Mouse (Mus musculus): ENCODE measurements around the gene Cdc45. TPM values are rescaled to one million over a fixed set of nuclear protein-coding genes. Genes with fewer than 3 reads are reported as not detected.
A peak's percentile ranks its signal among the peaks of the same experiment; 100 is the strongest.

The Cdc45 gene
- polyA plus RNA-seq, 1 experiment from 2014 or later, result 48.7 TPM

- Histone ChIP-seq H3K9ac (no peak overlapping the region), H3K27ac (no peak overlapping the region), H3K4me1 (no peaks in the 10 kb centered on the region), H3K9me3 (replicated peaks) (no peaks in the 10 kb centered on the region), H3K36me3 (ENCODE audit: poor library complexity, severe bottlenecking) (peaks cover 95% of the 10 kb centered on the region), H3K4me3 (no peak overlapping the region), H3K4me2 (no peak overlapping the region), H3K27me3 (no peaks in the 10 kb centered on the region)
- ATAC-seq, result no peak
- 69% methylated on average over 4 of the region's 4 CpGs for WGBS
Observed at GRCm38 (mm10) chr16:18822925-18823324, 11.1 kb upstream of the Cdc45 start.

GRCm38 (mm10) chr16:18822356-18822755 is 10.6 kb upstream of the Cdc45 start:
- Histone ChIP-seq H3K27me3 (no peaks in the 10 kb centered on the region), H3K4me1 (no peaks in the 10 kb centered on the region), H3K9me3 (replicated peaks) (no peaks in the 10 kb centered on the region), H3K4me3 (no peak overlapping the region), H3K36me3 (ENCODE audit: poor library complexity, severe bottlenecking) (peaks cover 95% of the 10 kb centered on the region), H3K27ac (no peak overlapping the region), H3K9ac (no peak overlapping the region), H3K4me2 (no peak overlapping the region)
- 93% methylated on average over 1 of the region's 1 CpGs for WGBS
- ATAC-seq, result no peak

- peak overlapping the region; percentile 78 for H3K4me2 ChIP-seq
- WGBS, result 2% methylated on average over 31 of the region's 31 CpGs
- peaks cover 24% of the 10 kb centered on the region for H3K4me1 ChIP-seq
- no peaks in the 10 kb centered on the region for H3K9me3 ChIP-seq (replicated peaks)
- H3K4me3 ChIP-seq, result peak overlapping the region; percentile 75
- H3K27me3 ChIP-seq, result no peaks in the 10 kb centered on the region
- H3K27ac ChIP-seq, result no peak overlapping the region
- peak; percentile 60; the same call in 1 of the 2 replicates for ATAC-seq
- peak overlapping the region; percentile 85 for H3K9ac ChIP-seq
- peaks cover 49% of the 10 kb centered on the region for H3K36me3 ChIP-seq (ENCODE audit: poor library complexity, severe bottlenecking)
Observed at GRCm38 (mm10) chr16:18812385-18812910, 661 bp upstream of the Cdc45 start.

GRCm38 (mm10) chr16:18811032-18811431 is 755 bp downstream of the Cdc45 start:
- WGBS, result 9% methylated on average over 5 of the region's 5 CpGs
- peaks cover 49% of the 10 kb centered on the region for H3K36me3 ChIP-seq (ENCODE audit: poor library complexity, severe bottlenecking)
- peak overlapping the region; percentile 85 for H3K4me2 ChIP-seq
- no peaks in the 10 kb centered on the region for H3K27me3 ChIP-seq
- H3K9me3 ChIP-seq (replicated peaks), result no peaks in the 10 kb centered on the region
- peaks cover 24% of the 10 kb centered on the region for H3K4me1 ChIP-seq
- H3K4me3 ChIP-seq, result peak overlapping the region; percentile 75
- ATAC-seq, result no peak
- peak overlapping the region; percentile 71 for H3K9ac ChIP-seq
- H3K27ac ChIP-seq, result no peak overlapping the region; the same call in 1 of the 2 replicates

GRCm38 (mm10) chr16:18809001-18809400 is 2.8 kb downstream of the Cdc45 start:
- no peak for ATAC-seq
- H3K9ac ChIP-seq, result no peak overlapping the region
- H3K4me2 ChIP-seq, result no peak overlapping the region
- H3K4me3 ChIP-seq, result no peak overlapping the region
- peaks cover 23% of the 10 kb centered on the region for H3K4me1 ChIP-seq
- no peaks in the 10 kb centered on the region for H3K9me3 ChIP-seq (replicated peaks)
- 97% methylated on average over 5 of the region's 5 CpGs for WGBS
- H3K27me3 ChIP-seq, result no peaks in the 10 kb centered on the region
- H3K27ac ChIP-seq, result no peak overlapping the region
- H3K36me3 ChIP-seq (ENCODE audit: poor library complexity, severe bottlenecking), result peaks cover 48% of the 10 kb centered on the region

GRCm38 (mm10) chr16:18805746-18806145 is 6.0 kb downstream of the Cdc45 start:
- Histone ChIP-seq H3K9me3 (replicated peaks) (no peaks in the 10 kb centered on the region), H3K4me2 (no peak overlapping the region), H3K4me1 (peaks cover 4% of the 10 kb centered on the region), H3K27me3 (no peaks in the 10 kb centered on the region), H3K27ac (no peak overlapping the region), H3K4me3 (no peak overlapping the region), H3K36me3 (ENCODE audit: poor library complexity, severe bottlenecking) (peaks cover 65% of the 10 kb centered on the region), H3K9ac (no peak overlapping the region)
- 87% methylated on average over 2 of the region's 2 CpGs for WGBS
- no peak for ATAC-seq

- H3K27me3 ChIP-seq, result no peaks in the 10 kb centered on the region
- ATAC-seq, result 0 out of 2 replicates have a peak, but pooled peaks have one; percentile 48
- no peaks in the 10 kb centered on the region for H3K9me3 ChIP-seq (replicated peaks)
- no peak overlapping the region for H3K4me2 ChIP-seq
- peaks cover 80% of the 10 kb centered on the region for H3K36me3 ChIP-seq (ENCODE audit: poor library complexity, severe bottlenecking)
- H3K9ac ChIP-seq, result no peak overlapping the region
- no peak overlapping the region for H3K27ac ChIP-seq
- H3K4me3 ChIP-seq, result no peak overlapping the region
- H3K4me1 ChIP-seq, result no peaks in the 10 kb centered on the region
- 80% methylated on average over 2 of the region's 2 CpGs for WGBS
Observed at GRCm38 (mm10) chr16:18798841-18799240, 12.9 kb downstream of the Cdc45 start.

- H3K4me1 ChIP-seq, result no peaks in the 10 kb centered on the region
- no peaks in the 10 kb centered on the region for H3K27me3 ChIP-seq
- no peak overlapping the region for H3K4me3 ChIP-seq
- H3K27ac ChIP-seq, result no peak overlapping the region
- no peak for ATAC-seq
- WGBS, result 92% methylated on average over 5 of the region's 5 CpGs
- no peaks in the 10 kb centered on the region for H3K9me3 ChIP-seq (replicated peaks)
- no peak overlapping the region for H3K4me2 ChIP-seq
- peaks cover 83% of the 10 kb centered on the region for H3K36me3 ChIP-seq (ENCODE audit: poor library complexity, severe bottlenecking)
- no peak overlapping the region for H3K9ac ChIP-seq
Observed at GRCm38 (mm10) chr16:18798151-18798550, 13.6 kb downstream of the Cdc45 start.

DNA sequence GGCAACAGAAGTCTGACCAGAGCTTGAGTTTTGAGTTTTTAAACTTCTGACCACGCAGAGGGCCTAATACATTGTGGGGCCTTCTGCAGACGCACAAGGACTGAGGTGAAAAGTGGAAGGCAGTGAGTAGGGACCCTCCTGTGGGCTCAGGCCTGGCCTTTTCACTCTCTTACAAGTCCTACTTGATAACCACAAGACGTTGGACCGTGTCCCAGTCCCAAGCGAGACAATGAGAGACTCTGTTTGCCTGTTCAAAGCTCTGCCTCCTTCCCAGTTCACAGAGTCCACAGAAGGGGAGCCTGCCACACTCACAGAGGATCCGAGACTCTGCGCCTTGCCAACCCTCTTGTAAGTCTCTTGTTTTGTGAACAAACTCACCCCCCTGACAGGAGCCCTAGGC is 15.1 kb downstream of the Cdc45 start:
- Histone ChIP-seq H3K27ac (no peak overlapping the region), H3K4me1 (no peaks in the 10 kb centered on the region), H3K9ac (peak overlapping the region; percentile 18; the same call in 1 of the 2 replicates), H3K27me3 (no peaks in the 10 kb centered on the region), H3K4me3 (no peak overlapping the region), H3K36me3 (ENCODE audit: poor library complexity, severe bottlenecking) (peaks cover 94% of the 10 kb centered on the region), H3K9me3 (replicated peaks) (no peaks in the 10 kb centered on the region), H3K4me2 (no peak overlapping the region)
- no peak for ATAC-seq
- 78% methylated on average over 7 of the region's 7 CpGs for WGBS

DNA sequence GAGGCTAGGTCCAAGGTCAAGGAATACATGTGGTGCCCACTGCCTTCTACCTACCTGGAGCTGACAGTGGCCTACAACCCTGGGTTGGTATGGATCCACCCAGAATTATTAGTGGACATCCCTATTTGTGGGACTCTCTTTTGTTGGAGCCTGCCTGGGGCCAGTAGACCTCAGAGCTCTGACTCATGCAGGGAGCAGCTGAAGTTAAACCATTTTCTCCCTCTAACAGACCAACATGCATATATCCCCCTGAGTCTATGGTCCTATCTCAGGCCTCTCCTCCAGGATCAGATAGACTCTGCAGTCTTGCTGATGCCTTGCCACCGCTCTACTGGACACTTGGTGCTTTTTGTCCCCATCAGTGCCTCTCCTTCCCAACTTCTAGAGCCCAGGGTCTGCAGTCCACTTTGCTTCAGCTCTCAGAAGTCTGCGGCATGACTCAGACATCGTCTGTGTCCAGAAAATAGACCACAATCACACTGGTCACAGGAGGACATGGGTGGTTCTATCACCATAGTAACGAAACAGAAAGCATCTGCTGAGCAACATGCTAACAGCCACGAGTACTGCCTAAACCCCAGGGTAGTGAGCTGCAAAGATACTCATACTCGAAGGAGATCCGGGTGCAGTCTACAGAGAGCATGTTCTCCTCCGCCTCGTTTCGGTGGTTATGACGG is 16.4 kb downstream of the Cdc45 start:
- H3K36me3 ChIP-seq (ENCODE audit: poor library complexity, severe bottlenecking), result peaks cover 94% of the 10 kb centered on the region
- H3K27ac ChIP-seq, result no peak overlapping the region
- no peaks in the 10 kb centered on the region for H3K27me3 ChIP-seq
- no peak overlapping the region for H3K9ac ChIP-seq
- H3K4me3 ChIP-seq, result no peak overlapping the region
- H3K9me3 ChIP-seq (replicated peaks), result no peaks in the 10 kb centered on the region
- ATAC-seq, result no peak
- H3K4me2 ChIP-seq, result no peak overlapping the region
- WGBS, result 92% methylated on average over 11 of the region's 11 CpGs
- no peaks in the 10 kb centered on the region for H3K4me1 ChIP-seq

- no peak for ATAC-seq
- Histone ChIP-seq H3K9me3 (replicated peaks) (no peaks in the 10 kb centered on the region), H3K36me3 (ENCODE audit: poor library complexity, severe bottlenecking) (peaks cover 86% of the 10 kb centered on the region), H3K9ac (no peak overlapping the region), H3K4me1 (no peaks in the 10 kb centered on the region), H3K4me3 (no peak overlapping the region), H3K4me2 (no peak overlapping the region), H3K27ac (no peak overlapping the region), H3K27me3 (no peaks in the 10 kb centered on the region)
- 89% methylated on average over 10 of the region's 10 CpGs for WGBS
Observed at GRCm38 (mm10) chr16:18788627-18789406, 23.0 kb downstream of the Cdc45 start.

DNA sequence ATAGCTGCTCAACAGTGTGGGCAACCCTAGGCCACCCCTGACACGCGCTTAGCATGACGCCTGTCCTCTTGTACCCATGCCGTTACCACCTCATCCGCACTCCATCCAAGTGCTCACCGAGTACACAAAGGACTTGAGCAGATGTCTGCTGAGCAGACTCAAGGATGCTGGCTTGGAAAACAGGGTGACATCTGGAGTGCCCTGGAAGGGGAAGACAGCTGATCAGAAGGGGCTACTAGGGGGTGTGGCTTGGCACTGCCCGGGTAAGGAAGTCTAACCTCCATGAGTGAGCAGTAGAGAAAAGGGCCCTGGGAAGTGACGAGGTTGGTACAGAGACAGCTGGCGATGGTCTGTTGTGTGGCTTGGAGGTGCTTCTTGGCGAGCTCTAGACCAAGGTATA is 25.1 kb downstream of the Cdc45 start:
- Histone ChIP-seq H3K27me3 (no peaks in the 10 kb centered on the region), H3K9ac (no peak overlapping the region), H3K4me2 (no peak overlapping the region), H3K4me1 (no peaks in the 10 kb centered on the region), H3K4me3 (no peak overlapping the region), H3K36me3 (ENCODE audit: poor library complexity, severe bottlenecking) (peaks cover 84% of the 10 kb centered on the region), H3K9me3 (replicated peaks) (no peaks in the 10 kb centered on the region), H3K27ac (no peak overlapping the region)
- no peak for ATAC-seq
- 95% methylated on average over 10 of the region's 10 CpGs for WGBS
